In genomic region chr5:35523735-35524134, GRCm38 (mm10) we compare ENCODE assay signal across 8 mouse cellular contexts. TPM values are rescaled to one million over a fixed set of nuclear protein-coding genes. Genes with fewer than 3 reads are reported as not detected.
DNase-seq lines count a peak whose midpoint lies in the region; ATAC-seq and TF ChIP-seq lines count a peak whose summit lies in the region.

No protein-coding gene starts in this region.

- H3K4me2 ChIP-seq in intestine, embryonic 14.5 days (ENCODE audit: low read length): peak overlapping the region; percentile 58
- no peak overlapping the region for H3K4me2 ChIP-seq in intestine, embryonic 16.5 days (ENCODE audit: low read depth, low read length)
- H3K4me2 ChIP-seq in midbrain, postnatal 0 days (ENCODE audit: low read depth, low read length, poor library complexity, severe bottlenecking): no peak overlapping the region

- H3K36me3 ChIP-seq in intestine, embryonic 14.5 days (ENCODE audit: control insufficient read depth, insufficient read depth, low read length): no peaks in the 10 kb centered on the region
- H3K36me3 ChIP-seq in intestine, embryonic 16.5 days (ENCODE audit: control insufficient read depth, insufficient read depth, low read length): no peaks in the 10 kb centered on the region
- no peaks in the 10 kb centered on the region for H3K36me3 ChIP-seq in midbrain, postnatal 0 days (ENCODE audit: insufficient read depth, low read length)

- ATAC-seq in intestine, embryonic 14.5 days (replicated peaks; ENCODE audit: low FRiP score, low TSS enrichment, low read depth): 0 out of 2 replicates have a peak, but pooled peaks have one; percentile 10
- no peak for ATAC-seq in intestine, embryonic 16.5 days
- ATAC-seq in granulocyte monocyte progenitor cell, adult 5-6 weeks (replicated peaks; ENCODE audit: poor library complexity, severe bottlenecking): peak; percentile 46; the same call in 1 of the 2 replicates
- ATAC-seq in midbrain, postnatal 0 days (ENCODE audit: low FRiP score): 0 out of 2 replicates have a peak, but pooled peaks have one; percentile 25

- H3K4me1 ChIP-seq in intestine, embryonic 14.5 days (replicated peaks; ENCODE audit: control insufficient read depth, insufficient read depth, low read length): peaks cover 9% of the 10 kb centered on the region
- H3K4me1 ChIP-seq in intestine, embryonic 16.5 days (ENCODE audit: control insufficient read depth, insufficient read depth, low read length): no peaks in the 10 kb centered on the region
- no peaks in the 10 kb centered on the region for H3K4me1 ChIP-seq in cortical plate, adult 2 months (ENCODE audit: control insufficient read depth, insufficient read depth, low read length)
- H3K4me1 ChIP-seq in midbrain, postnatal 0 days (ENCODE audit: insufficient read depth, low read length): no peaks in the 10 kb centered on the region

- H3K4me3 ChIP-seq in intestine, embryonic 14.5 days (ENCODE audit: low read depth, low read length): no peak overlapping the region
- no peak overlapping the region for H3K4me3 ChIP-seq in intestine, embryonic 16.5 days (ENCODE audit: low read length)
- no peak overlapping the region for H3K4me3 ChIP-seq in cortical plate, adult 2 months (ENCODE audit: insufficient read depth, low read length)
- no peak overlapping the region for H3K4me3 ChIP-seq in midbrain, postnatal 0 days (ENCODE audit: low read depth, low read length)

- H3K9ac ChIP-seq in intestine, embryonic 14.5 days (ENCODE audit: low read length): no peak overlapping the region
- H3K9ac ChIP-seq in intestine, embryonic 16.5 days (ENCODE audit: low read depth, low read length): no peak overlapping the region
- no peak overlapping the region for H3K9ac ChIP-seq in midbrain, postnatal 0 days (replicated peaks; ENCODE audit: low read length, poor library complexity, severe bottlenecking)

- H3K27ac ChIP-seq in intestine, embryonic 14.5 days (ENCODE audit: low read depth): no peak overlapping the region
- no peak overlapping the region for H3K27ac ChIP-seq in intestine, embryonic 16.5 days (ENCODE audit: low read length)
- H3K27ac ChIP-seq in cortical plate, adult 2 months (ENCODE audit: insufficient read depth, low read length): no peak overlapping the region
- H3K27ac ChIP-seq in midbrain, postnatal 0 days (ENCODE audit: low read depth, low read length): no peak overlapping the region

- WGBS in intestine, embryonic 14.5 days: 2% methylated on average over 5 of the region's 5 CpGs
- 3% methylated on average over 5 of the region's 5 CpGs for WGBS in intestine, embryonic 16.5 days
- WGBS in midbrain, postnatal 0 days: 0% methylated on average over 5 of the region's 5 CpGs

- DNase-seq in intestine, embryonic 14.5 days (ENCODE audit: low spot score): peak; percentile 92
- peak; percentile 52 for DNase-seq in adrenal gland, adult 2 months
- peak; percentile 46 to 80 for DNase-seq in left cerebral cortex, postnatal 14 days (ENCODE audit: low spot score in 2 of 2)
- peak; percentile 78 for DNase-seq in midbrain, postnatal 0 days (ENCODE audit: low spot score)
- DNase-seq in urinary bladder, postnatal 36 days (ENCODE audit: low spot score in 2 of 2): peak; percentile 53 to 65

- intact Hi-C loops in left cerebral cortex, postnatal 14 days (cut with DNase I): loop anchor here (2.0 kb wide), 1 partner anchor 39 kb away; no protein-coding TSS in a partner anchor

- no peak for TF ChIP-seq POLR2A in cortical plate, adult 2 months (IDR thresholded peaks at IDR 0.05; ENCODE audit: extremely low read depth, insufficient read depth, low read length)

- peaks cover 23% of the 10 kb centered on the region for H3K27me3 ChIP-seq in intestine, embryonic 14.5 days (replicated peaks; ENCODE audit: control insufficient read depth, insufficient read depth, low read length)
- H3K27me3 ChIP-seq in intestine, embryonic 16.5 days (replicated peaks; ENCODE audit: control insufficient read depth, insufficient read depth, low read length): peaks cover 18% of the 10 kb centered on the region
- peaks cover 28% of the 10 kb centered on the region for H3K27me3 ChIP-seq in midbrain, postnatal 0 days (ENCODE audit: insufficient read depth, low read length)

- H3K9me3 ChIP-seq in intestine, embryonic 14.5 days (ENCODE audit: control insufficient read depth, low read length): no peaks in the 10 kb centered on the region
- no peaks in the 10 kb centered on the region for H3K9me3 ChIP-seq in intestine, embryonic 16.5 days (ENCODE audit: control insufficient read depth, low read length)
- H3K9me3 ChIP-seq in midbrain, postnatal 0 days (ENCODE audit: low read length): no peaks in the 10 kb centered on the region

- TF ChIP-seq CTCF in cortical plate, adult 2 months (IDR thresholded peaks at IDR 0.05; ENCODE audit: extremely low read depth, insufficient read depth, low read length): peak; percentile 93
- peak; percentile 94 for TF ChIP-seq CTCF in midbrain, postnatal 0 days (IDR thresholded peaks at IDR 0.05)

RNA-seq across cellular contexts. Expression of gene Cpz, which starts 1.8 kb away (rescaled TPM):
- polyA plus RNA-seq in intestine, embryonic 14.5 days (2014; fragmentation: Nextera tagmentation; extraction: Ambion mirVana): 11.7 and 12.4 TPM in 2 replicates
- 13.6 and 14.0 TPM in 2 replicates for polyA plus RNA-seq in intestine, embryonic 16.5 days (2015; fragmentation: Nextera tagmentation; extraction: Ambion mirVana)
- under 1 TPM; 0.45 to 0.72 TPM for total RNA-seq in adrenal gland, adult 2 months (2021)
- polyA plus RNA-seq in adrenal gland, adult 2 months (2012; rRNA removed): 5.5 and 5.7 TPM in 2 replicates
- 0.28 and 0.48 TPM in 2 replicates for polyA plus RNA-seq in cortical plate, adult 2 months (2012; rRNA removed)
- total RNA-seq in granulocyte monocyte progenitor cell, adult 5-6 weeks (2014; fragmentation: Nextera tagmentation): not detected in 2 replicates
- total RNA-seq in granulocyte monocyte progenitor cell, adult 5-6 weeks (2017): not detected in 2 replicates
- 1 to 10 TPM; 2.1 TPM for total RNA-seq in left cerebral cortex, postnatal 14 days (2021)
- 8.9 and 19.2 TPM in 2 replicates for total RNA-seq in midbrain, postnatal 0 days (2014; rRNA removed)
- polyA plus RNA-seq in midbrain, postnatal 0 days (2015; fragmentation: Nextera tagmentation; extraction: Ambion mirVana): 1.7 and 2.3 TPM in 2 replicates

RNA-seq across cellular contexts. Expression of gene Trmt44, which starts 51.1 kb away (rescaled TPM):
- polyA plus RNA-seq in intestine, embryonic 14.5 days (2014; fragmentation: Nextera tagmentation; extraction: Ambion mirVana): 8.9 and 9.5 TPM in 2 replicates
- polyA plus RNA-seq in intestine, embryonic 16.5 days (2015; fragmentation: Nextera tagmentation; extraction: Ambion mirVana): 9.3 and 9.4 TPM in 2 replicates
- 1 to 10 TPM; 4.0 to 6.8 TPM for total RNA-seq in adrenal gland, adult 2 months (2021)
- 4.1 and 5.4 TPM in 2 replicates for polyA plus RNA-seq in adrenal gland, adult 2 months (2012; rRNA removed)
- polyA plus RNA-seq in cortical plate, adult 2 months (2012; rRNA removed): 6.1 and 6.7 TPM in 2 replicates
- total RNA-seq in granulocyte monocyte progenitor cell, adult 5-6 weeks (2014; fragmentation: Nextera tagmentation): 8.1 and 9.5 TPM in 2 replicates
- total RNA-seq in granulocyte monocyte progenitor cell, adult 5-6 weeks (2017): 8.5 and 13.3 TPM in 2 replicates
- total RNA-seq in left cerebral cortex, postnatal 14 days (2021): 1 to 10 TPM; 6.9 to 7.4 TPM
- 5.8 and 11.3 TPM in 2 replicates for total RNA-seq in midbrain, postnatal 0 days (2014; rRNA removed)
- polyA plus RNA-seq in midbrain, postnatal 0 days (2015; fragmentation: Nextera tagmentation; extraction: Ambion mirVana): 3.4 and 4.9 TPM in 2 replicates

RNA-seq across cellular contexts. Expression of gene Acox3, which starts 59.1 kb away (rescaled TPM):
- 13.2 and 15.1 TPM in 2 replicates for polyA plus RNA-seq in intestine, embryonic 14.5 days (2014; fragmentation: Nextera tagmentation; extraction: Ambion mirVana)
- polyA plus RNA-seq in intestine, embryonic 16.5 days (2015; fragmentation: Nextera tagmentation; extraction: Ambion mirVana): 16.1 and 23.2 TPM in 2 replicates
- 10 to 100 TPM; 56.9 to 62.1 TPM for total RNA-seq in adrenal gland, adult 2 months (2021)
- polyA plus RNA-seq in adrenal gland, adult 2 months (2012; rRNA removed): 58.2 and 60.7 TPM in 2 replicates
- polyA plus RNA-seq in cortical plate, adult 2 months (2012; rRNA removed): 30.5 and 31.5 TPM in 2 replicates
- total RNA-seq in granulocyte monocyte progenitor cell, adult 5-6 weeks (2014; fragmentation: Nextera tagmentation): 41.4 and 56.5 TPM in 2 replicates
- 25.3 and 34.5 TPM in 2 replicates for total RNA-seq in granulocyte monocyte progenitor cell, adult 5-6 weeks (2017)
- total RNA-seq in left cerebral cortex, postnatal 14 days (2021): 10 to 100 TPM; 24.8 to 29.5 TPM
- total RNA-seq in midbrain, postnatal 0 days (2014; rRNA removed): 27.5 and 29.5 TPM in 2 replicates
- 13.5 and 15.6 TPM in 2 replicates for polyA plus RNA-seq in midbrain, postnatal 0 days (2015; fragmentation: Nextera tagmentation; extraction: Ambion mirVana)
